Mouse (Mus musculus): ENCODE data around the gene Cd47. TPM values are rescaled to one million over a fixed set of nuclear protein-coding genes. Genes with fewer than 3 reads are reported as not detected.

The Cd47 gene
- polyA plus RNA-seq, 1 experiment from 2014 or later: 38.4 TPM

GRCm38 (mm10) chr16:49852940-49853339, 52.6 kb downstream of the Cd47 start:
- DNase-seq (ENCODE audit: low spot score): no peak
- Histone ChIP-seq H3K9me3 (replicated peaks) (no peaks in the 10 kb centered on the region), H3K4me3 (no peak overlapping the region), H3K4me1 (peaks cover 25% of the 10 kb centered on the region), H3K36me3 (no peaks in the 10 kb centered on the region), H3K27ac (replicated peaks) (no peak overlapping the region), H3K27me3 (ENCODE audit: low read depth, poor library complexity, severe bottlenecking) (no peaks in the 10 kb centered on the region)
- 87% methylated on average over 3 of the region's 3 CpGs for WGBS

- H3K27me3 ChIP-seq (ENCODE audit: low read depth, poor library complexity, severe bottlenecking): no peaks in the 10 kb centered on the region
- H3K27ac ChIP-seq (replicated peaks): no peak overlapping the region
- DNase-seq (ENCODE audit: low spot score): no peak
- no peaks in the 10 kb centered on the region for H3K36me3 ChIP-seq
- peaks cover 31% of the 10 kb centered on the region for H3K4me1 ChIP-seq
- no peak overlapping the region for H3K4me3 ChIP-seq
- H3K9me3 ChIP-seq (replicated peaks): no peaks in the 10 kb centered on the region
- WGBS: 85% methylated on average over 6 of the region's 6 CpGs
Measured at GRCm38 (mm10) chr16:49853633-49854032, 53.3 kb downstream of the Cd47 start.

GRCm38 (mm10) chr16:49854194-49854593, 53.9 kb downstream of the Cd47 start:
- Histone ChIP-seq H3K36me3 (no peaks in the 10 kb centered on the region), H3K27ac (replicated peaks) (no peak overlapping the region), H3K27me3 (ENCODE audit: low read depth, poor library complexity, severe bottlenecking) (no peaks in the 10 kb centered on the region), H3K4me3 (no peak overlapping the region), H3K9me3 (replicated peaks) (no peaks in the 10 kb centered on the region), H3K4me1 (peaks cover 34% of the 10 kb centered on the region)
- 91% methylated on average over 6 of the region's 6 CpGs for WGBS
- no peak for DNase-seq (ENCODE audit: low spot score)

GRCm38 (mm10) chr16:49854931-49855835, 54.9 kb downstream of the Cd47 start:
- Histone ChIP-seq H3K36me3 (peaks cover 7% of the 10 kb centered on the region), H3K27ac (replicated peaks) (peak overlapping the region; percentile 98), H3K4me3 (peak overlapping the region; percentile 89), H3K27me3 (ENCODE audit: low read depth, poor library complexity, severe bottlenecking) (no peaks in the 10 kb centered on the region), H3K4me1 (peaks cover 34% of the 10 kb centered on the region), H3K9me3 (replicated peaks) (no peaks in the 10 kb centered on the region)
- 1% methylated on average over 64 of the region's 74 CpGs for WGBS
- DNase-seq (ENCODE audit: low spot score): peak; percentile 88

- Histone ChIP-seq H3K4me3 (peak overlapping the region; percentile 89), H3K27me3 (ENCODE audit: low read depth, poor library complexity, severe bottlenecking) (no peaks in the 10 kb centered on the region), H3K9me3 (replicated peaks) (no peaks in the 10 kb centered on the region), H3K4me1 (peaks cover 34% of the 10 kb centered on the region), H3K27ac (replicated peaks) (peak overlapping the region; percentile 98), H3K36me3 (peaks cover 7% of the 10 kb centered on the region)
- under 1% methylated on average over 33 of the region's 39 CpGs for WGBS
- DNase-seq (ENCODE audit: low spot score): no peak
Measured at GRCm38 (mm10) chr16:49855836-49856503, 55.6 kb downstream of the Cd47 start.

- H3K27ac ChIP-seq (replicated peaks): peak overlapping the region; percentile 98
- H3K9me3 ChIP-seq (replicated peaks): no peaks in the 10 kb centered on the region
- 38% methylated on average over 8 of the region's 8 CpGs for WGBS
- no peak for DNase-seq (ENCODE audit: low spot score)
- H3K27me3 ChIP-seq (ENCODE audit: low read depth, poor library complexity, severe bottlenecking): no peaks in the 10 kb centered on the region
- H3K36me3 ChIP-seq: peaks cover 7% of the 10 kb centered on the region
- peak overlapping the region; percentile 89 for H3K4me3 ChIP-seq
- peaks cover 34% of the 10 kb centered on the region for H3K4me1 ChIP-seq
Measured at GRCm38 (mm10) chr16:49856661-49857060, 56.3 kb downstream of the Cd47 start.

GRCm38 (mm10) chr16:49857504-49858160, 57.3 kb downstream of the Cd47 start:
- Histone ChIP-seq H3K9me3 (replicated peaks) (no peaks in the 10 kb centered on the region), H3K4me3 (peak overlapping the region; percentile 89), H3K27ac (replicated peaks) (no peak overlapping the region), H3K27me3 (ENCODE audit: low read depth, poor library complexity, severe bottlenecking) (no peaks in the 10 kb centered on the region), H3K36me3 (peaks cover 7% of the 10 kb centered on the region), H3K4me1 (peaks cover 34% of the 10 kb centered on the region)
- 69% methylated on average over 8 of the region's 8 CpGs for WGBS
- DNase-seq (ENCODE audit: low spot score): no peak

- H3K27ac ChIP-seq (replicated peaks): no peak overlapping the region
- DNase-seq (ENCODE audit: low spot score): no peak
- peaks cover 34% of the 10 kb centered on the region for H3K4me1 ChIP-seq
- 88% methylated on average over 9 of the region's 9 CpGs for WGBS
- H3K27me3 ChIP-seq (ENCODE audit: low read depth, poor library complexity, severe bottlenecking): no peaks in the 10 kb centered on the region
- peaks cover 7% of the 10 kb centered on the region for H3K36me3 ChIP-seq
- no peak overlapping the region for H3K4me3 ChIP-seq
- no peaks in the 10 kb centered on the region for H3K9me3 ChIP-seq (replicated peaks)
Measured at GRCm38 (mm10) chr16:49858161-49858906, 58.0 kb downstream of the Cd47 start.

GRCm38 (mm10) chr16:49858907-49859853, 58.8 kb downstream of the Cd47 start:
- no peaks in the 10 kb centered on the region for H3K9me3 ChIP-seq (replicated peaks)
- WGBS: 93% methylated on average over 4 of the region's 4 CpGs
- H3K27me3 ChIP-seq (ENCODE audit: low read depth, poor library complexity, severe bottlenecking): no peaks in the 10 kb centered on the region
- no peak overlapping the region for H3K4me3 ChIP-seq
- peaks cover 7% of the 10 kb centered on the region for H3K36me3 ChIP-seq
- DNase-seq (ENCODE audit: low spot score): no peak
- peaks cover 34% of the 10 kb centered on the region for H3K4me1 ChIP-seq
- H3K27ac ChIP-seq (replicated peaks): no peak overlapping the region

GRCm38 (mm10) chr16:49861986-49862385, 61.7 kb downstream of the Cd47 start:
- no peaks in the 10 kb centered on the region for H3K27me3 ChIP-seq (ENCODE audit: low read depth, poor library complexity, severe bottlenecking)
- no peak overlapping the region for H3K4me3 ChIP-seq
- no peak for DNase-seq (ENCODE audit: low spot score)
- H3K36me3 ChIP-seq: peaks cover 11% of the 10 kb centered on the region
- 95% methylated on average over 1 of the region's 1 CpGs for WGBS
- H3K9me3 ChIP-seq (replicated peaks): peaks cover 5% of the 10 kb centered on the region
- no peak overlapping the region for H3K27ac ChIP-seq (replicated peaks)
- H3K4me1 ChIP-seq: peaks cover 18% of the 10 kb centered on the region

- WGBS: 87% methylated on average over 2 of the region's 2 CpGs
- Histone ChIP-seq H3K9me3 (replicated peaks) (peaks cover 5% of the 10 kb centered on the region), H3K36me3 (peaks cover 31% of the 10 kb centered on the region), H3K4me3 (no peak overlapping the region), H3K4me1 (no peaks in the 10 kb centered on the region), H3K27ac (replicated peaks) (no peak overlapping the region), H3K27me3 (ENCODE audit: low read depth, poor library complexity, severe bottlenecking) (no peaks in the 10 kb centered on the region)
- no peak for DNase-seq (ENCODE audit: low spot score)
Measured at GRCm38 (mm10) chr16:49866617-49867016, 66.3 kb downstream of the Cd47 start.
